Mouse (Mus musculus): Measurements from ENCODE around the gene Pi4kb. TPM values are rescaled to one million over a fixed set of nuclear protein-coding genes. Genes with fewer than 3 reads are reported as not detected.
A peak's percentile ranks its signal among the peaks of the same experiment; 100 is the strongest.

The Pi4kb gene
- polyA plus RNA-seq, 1 experiment, result not detected

- H3K4me1 ChIP-seq (ENCODE audit: control insufficient read depth, insufficient read depth, low read length), result peaks cover 14% of the 10 kb centered on the region
- no peak overlapping the region for H3K27ac ChIP-seq (ENCODE audit: insufficient read depth, low read depth, low read length)
- no peak for TF ChIP-seq CTCF (IDR thresholded peaks at IDR 0.05; ENCODE audit: insufficient read depth, low read depth, low read length)
- TF ChIP-seq POLR2A (IDR thresholded peaks at IDR 0.05; ENCODE audit: insufficient read depth, low read depth, low read length), result no peak
- H3K4me3 ChIP-seq (ENCODE audit: insufficient read depth, low read depth, low read length), result no peak overlapping the region
- WGBS, result 23% methylated on average over 9 of the region's 9 CpGs
Measured at GRCm38 (mm10) chr3:94989159-94989761, 14.7 kb downstream of the Pi4kb start.

- Histone ChIP-seq H3K27ac (ENCODE audit: insufficient read depth, low read depth, low read length) (no peak overlapping the region), H3K4me3 (ENCODE audit: insufficient read depth, low read depth, low read length) (no peak overlapping the region), H3K4me1 (ENCODE audit: control insufficient read depth, insufficient read depth, low read length) (no peaks in the 10 kb centered on the region)
- WGBS, result 32% methylated on average over 2 of the region's 2 CpGs
- no peak for TF ChIP-seq POLR2A (IDR thresholded peaks at IDR 0.05; ENCODE audit: insufficient read depth, low read depth, low read length)
- TF ChIP-seq CTCF (IDR thresholded peaks at IDR 0.05; ENCODE audit: insufficient read depth, low read depth, low read length), result no peak
Measured at GRCm38 (mm10) chr3:94996946-94997345, 22.4 kb downstream of the Pi4kb start.

- Histone ChIP-seq H3K4me1 (ENCODE audit: control insufficient read depth, insufficient read depth, low read length) (no peaks in the 10 kb centered on the region; the same call in 1 of the 2 replicates), H3K4me3 (ENCODE audit: insufficient read depth, low read depth, low read length) (no peak overlapping the region), H3K27ac (ENCODE audit: insufficient read depth, low read depth, low read length) (no peak overlapping the region)
- TF ChIP-seq CTCF (IDR thresholded peaks at IDR 0.05; ENCODE audit: insufficient read depth, low read depth, low read length) (no peak), POLR2A (IDR thresholded peaks at IDR 0.05; ENCODE audit: insufficient read depth, low read depth, low read length) (no peak)
- WGBS, result 37% methylated on average over 4 of the region's 4 CpGs
Measured at GRCm38 (mm10) chr3:95002569-95002968, 28.0 kb downstream of the Pi4kb start.

GRCm38 (mm10) chr3:95003273-95003672 lies 28.7 kb downstream of the Pi4kb start:
- Histone ChIP-seq H3K27ac (ENCODE audit: insufficient read depth, low read depth, low read length) (no peak overlapping the region), H3K4me1 (ENCODE audit: control insufficient read depth, insufficient read depth, low read length) (no peaks in the 10 kb centered on the region; the same call in 1 of the 2 replicates), H3K4me3 (ENCODE audit: insufficient read depth, low read depth, low read length) (no peak overlapping the region)
- TF ChIP-seq CTCF (IDR thresholded peaks at IDR 0.05; ENCODE audit: insufficient read depth, low read depth, low read length), result no peak
- no peak for TF ChIP-seq POLR2A (IDR thresholded peaks at IDR 0.05; ENCODE audit: insufficient read depth, low read depth, low read length)

GRCm38 (mm10) chr3:95005651-95006050 lies 31.1 kb downstream of the Pi4kb start:
- TF ChIP-seq POLR2A (IDR thresholded peaks at IDR 0.05; ENCODE audit: insufficient read depth, low read depth, low read length) (no peak), CTCF (IDR thresholded peaks at IDR 0.05; ENCODE audit: insufficient read depth, low read depth, low read length) (no peak)
- WGBS, result 87% methylated on average over 3 of the region's 3 CpGs
- Histone ChIP-seq H3K27ac (ENCODE audit: insufficient read depth, low read depth, low read length) (no peak overlapping the region), H3K4me1 (ENCODE audit: control insufficient read depth, insufficient read depth, low read length) (no peaks in the 10 kb centered on the region; the same call in 1 of the 2 replicates), H3K4me3 (ENCODE audit: insufficient read depth, low read depth, low read length) (no peak overlapping the region)

- TF ChIP-seq POLR2A (IDR thresholded peaks at IDR 0.05; ENCODE audit: insufficient read depth, low read depth, low read length) (no peak), CTCF (IDR thresholded peaks at IDR 0.05; ENCODE audit: insufficient read depth, low read depth, low read length) (no peak)
- Histone ChIP-seq H3K4me1 (ENCODE audit: control insufficient read depth, insufficient read depth, low read length) (no peaks in the 10 kb centered on the region; the same call in 1 of the 2 replicates), H3K4me3 (ENCODE audit: insufficient read depth, low read depth, low read length) (no peak overlapping the region), H3K27ac (ENCODE audit: insufficient read depth, low read depth, low read length) (no peak overlapping the region)
- WGBS, result 78% methylated on average over 9 of the region's 9 CpGs
Measured at GRCm38 (mm10) chr3:95007706-95008105, 33.2 kb downstream of the Pi4kb start.

GRCm38 (mm10) chr3:95010396-95010795 lies 35.9 kb downstream of the Pi4kb start:
- Histone ChIP-seq H3K4me1 (ENCODE audit: control insufficient read depth, insufficient read depth, low read length) (peaks cover 13% of the 10 kb centered on the region), H3K27ac (ENCODE audit: insufficient read depth, low read depth, low read length) (no peak overlapping the region), H3K4me3 (ENCODE audit: insufficient read depth, low read depth, low read length) (no peak overlapping the region)
- TF ChIP-seq CTCF (IDR thresholded peaks at IDR 0.05; ENCODE audit: insufficient read depth, low read depth, low read length) (no peak), POLR2A (IDR thresholded peaks at IDR 0.05; ENCODE audit: insufficient read depth, low read depth, low read length) (no peak)
- 87% methylated on average over 7 of the region's 7 CpGs for WGBS

GRCm38 (mm10) chr3:95012982-95013381 lies 38.5 kb downstream of the Pi4kb start:
- TF ChIP-seq POLR2A (IDR thresholded peaks at IDR 0.05; ENCODE audit: insufficient read depth, low read depth, low read length) (no peak), CTCF (IDR thresholded peaks at IDR 0.05; ENCODE audit: insufficient read depth, low read depth, low read length) (no peak)
- Histone ChIP-seq H3K27ac (ENCODE audit: insufficient read depth, low read depth, low read length) (no peak overlapping the region), H3K4me1 (ENCODE audit: control insufficient read depth, insufficient read depth, low read length) (peaks cover 13% of the 10 kb centered on the region), H3K4me3 (ENCODE audit: insufficient read depth, low read depth, low read length) (no peak overlapping the region)
- 85% methylated on average over 3 of the region's 3 CpGs for WGBS

- H3K4me3 ChIP-seq (ENCODE audit: insufficient read depth, low read depth, low read length), result peak overlapping the region; percentile 85
- H3K4me1 ChIP-seq (ENCODE audit: control insufficient read depth, insufficient read depth, low read length), result peaks cover 13% of the 10 kb centered on the region
- H3K27ac ChIP-seq (ENCODE audit: insufficient read depth, low read depth, low read length), result no peak overlapping the region
- TF ChIP-seq POLR2A (IDR thresholded peaks at IDR 0.05; ENCODE audit: insufficient read depth, low read depth, low read length), result no peak
- no peak for TF ChIP-seq CTCF (IDR thresholded peaks at IDR 0.05; ENCODE audit: insufficient read depth, low read depth, low read length)
- WGBS, result 13% methylated on average over 13 of the region's 13 CpGs
Measured at GRCm38 (mm10) chr3:95013699-95014427, 39.3 kb downstream of the Pi4kb start.

Measured in olfactory bulb, adult 2 months (tissue).